Mouse (Mus musculus) forebrain, embryonic 15.5 days (tissue): ENCODE data around the gene Prorsd1. TPM values are rescaled to one million over a fixed set of nuclear protein-coding genes. Genes with fewer than 3 reads are reported as not detected.

Source experiments
- ATAC-seq: fragments of 200-750 bp; cut with Nextera tagmentation; replicated peaks from 2 replicates; pipeline ENCODE4 v1.8.0; 2017; ENCODE audit warnings: mild to moderate bottlenecking, moderate TSS enrichment, moderate library complexity
- H3K27ac ChIP-seq: fragments of 300-500 bp; sonication (generic); replicated peaks from 2 replicates; pipeline ENCODE4 v1.5.1; 2015; ENCODE audit warnings: mild to moderate bottlenecking, inconsistent platforms
- H3K27me3 ChIP-seq: fragments of 300-500 bp; sonication (generic); 2 replicates; pipeline ENCODE4 v1.6.1; 2015; ENCODE audit warnings: inconsistent platforms
- H3K36me3 ChIP-seq: fragments of 300-500 bp; sonication (generic); 2 replicates; pipeline ENCODE4 v1.6.1; 2015; ENCODE audit warnings: mild to moderate bottlenecking, inconsistent platforms
- H3K4me1 ChIP-seq: fragments of 300-500 bp; sonication (generic); 2 replicates; pipeline ENCODE4 v1.6.1; 2015; ENCODE audit warnings: inconsistent platforms
- H3K4me2 ChIP-seq: fragments of 300-500 bp; sonication (generic); replicated peaks from 2 replicates; pipeline ENCODE4 v1.6.1; 2015; ENCODE audit warnings: mild to moderate bottlenecking, inconsistent platforms
- H3K4me3 ChIP-seq: fragments of 300-500 bp; sonication (generic); 2 replicates; pipeline ENCODE4 v1.5.1; 2015; ENCODE audit warnings: mild to moderate bottlenecking, inconsistent platforms
- H3K9ac ChIP-seq: fragments of 300-500 bp; sonication (generic); replicated peaks from 2 replicates; pipeline ENCODE4 v1.6.1; 2015; ENCODE audit warnings: mild to moderate bottlenecking, inconsistent platforms
- H3K9me3 ChIP-seq: fragments of 300-500 bp; sonication (generic); 2 replicates; pipeline ENCODE4 v1.6.1; 2016; ENCODE audit warnings: inconsistent platforms
- WGBS: fragments of 180-500 bp; shearing (Covaris S2); methylation state at CpG from one replicate; pipeline ENCODE4 v1.1.7; 2015; ENCODE audit warnings: mixed read lengths; 5-methylcytosine and 5-hydroxymethylcytosine counted together
- polyA plus RNA-seq: library from polyadenylated mRNA; unstranded; fragments of >200 nt; fragmentation: Nextera tagmentation; extraction: Ambion mirVana; gene quantifications from 2 replicates; pipeline ENCODE4 v1.2.1, GENCODE M21; 2015

Prorsd1 gene
- polyA plus RNA-seq, 1 experiment from 2014 or later: 8.7 TPM

- H3K9me3 ChIP-seq: no peaks in the 10 kb centered on the region
- H3K27ac ChIP-seq: no peak overlapping the region
- no peaks in the 10 kb centered on the region for H3K27me3 ChIP-seq
- H3K36me3 ChIP-seq: peaks cover 56% of the 10 kb centered on the region
- peaks cover 15% of the 10 kb centered on the region for H3K4me1 ChIP-seq
- H3K4me2 ChIP-seq: no peak overlapping the region
- no peak overlapping the region for H3K4me3 ChIP-seq
- no peak overlapping the region for H3K9ac ChIP-seq
- WGBS: 82% methylated on average over 3 of the region's 3 CpGs
- ATAC-seq: no peak
Observed at GRCm38 (mm10) chr11:29544225-29544945, 29.6 kb upstream of the Prorsd1 start.

- no peak overlapping the region for H3K4me2 ChIP-seq
- ATAC-seq: no peak
- no peak overlapping the region for H3K9ac ChIP-seq
- no peaks in the 10 kb centered on the region for H3K4me1 ChIP-seq
- no peaks in the 10 kb centered on the region for H3K9me3 ChIP-seq
- no peaks in the 10 kb centered on the region for H3K27me3 ChIP-seq
- WGBS: 95% methylated on average over 1 of the region's 1 CpGs
- no peak overlapping the region for H3K4me3 ChIP-seq
- peaks cover 68% of the 10 kb centered on the region for H3K36me3 ChIP-seq
- H3K27ac ChIP-seq: no peak overlapping the region
Observed at GRCm38 (mm10) chr11:29538201-29538600, 23.4 kb upstream of the Prorsd1 start.

GRCm38 (mm10) chr11:29525988-29526794 lies 11.4 kb upstream of the Prorsd1 start, which contains the start of gene Mtif2:
Mtif2 (plus strand) TSS chr11:29526408.
- ATAC-seq: peak; percentile 98
- WGBS: 2% methylated on average over 47 of the region's 47 CpGs

GRCm38 (mm10) chr11:29514325-29514681 lies 530 bp downstream of the Prorsd1 start:
- ATAC-seq: peak; percentile 2; the same call in 1 of the 2 replicates
- Histone ChIP-seq H3K27ac (peak overlapping the region; percentile 36), H3K4me3 (peak overlapping the region; percentile 55), H3K36me3 (peaks cover 13% of the 10 kb centered on the region; the same call in 1 of the 2 replicates), H3K9ac (peak overlapping the region; percentile 49), H3K4me1 (peaks cover 6% of the 10 kb centered on the region; the same call in 1 of the 2 replicates), H3K27me3 (no peaks in the 10 kb centered on the region), H3K9me3 (no peaks in the 10 kb centered on the region), H3K4me2 (peak overlapping the region; percentile 66)
- WGBS: 26% methylated on average over 10 of the region's 10 CpGs

More at GRCm38 (mm10) chr11:29525988-29526794, 11.4 kb upstream of the Prorsd1 start, which contains the start of gene Mtif2:
- H3K27ac ChIP-seq: peak within 1 kb of the TSS; percentile 71
- peaks cover 10% of the 10 kb centered on the region; the same call in 1 of the 2 replicates for H3K36me3 ChIP-seq
- peak within 1 kb of the TSS; percentile 83 for H3K9ac ChIP-seq
- peak within 1 kb of the TSS; percentile 77 for H3K4me2 ChIP-seq
- H3K27me3 ChIP-seq: no peaks in the 10 kb centered on the region
- peaks cover 23% of the 10 kb centered on the region for H3K4me1 ChIP-seq
- peak within 1 kb of the TSS; percentile 53 for H3K4me3 ChIP-seq
- no peaks in the 10 kb centered on the region for H3K9me3 ChIP-seq

- Histone ChIP-seq H3K9ac (no peak overlapping the region), H3K4me1 (peaks cover 6% of the 10 kb centered on the region; the same call in 1 of the 2 replicates), H3K4me3 (no peak overlapping the region), H3K27ac (no peak overlapping the region), H3K4me2 (no peak overlapping the region), H3K36me3 (peaks cover 14% of the 10 kb centered on the region; the same call in 1 of the 2 replicates), H3K27me3 (no peaks in the 10 kb centered on the region), H3K9me3 (no peaks in the 10 kb centered on the region)
- 89% methylated on average over 4 of the region's 4 CpGs for WGBS
- ATAC-seq: no peak
Observed at GRCm38 (mm10) chr11:29512818-29513535, 1.9 kb downstream of the Prorsd1 start.

GRCm38 (mm10) chr11:29509421-29509820 lies 5.4 kb downstream of the Prorsd1 start:
- Histone ChIP-seq H3K36me3 (peaks cover 32% of the 10 kb centered on the region), H3K27ac (no peak overlapping the region), H3K9ac (no peak overlapping the region), H3K9me3 (no peaks in the 10 kb centered on the region), H3K4me3 (no peak overlapping the region), H3K4me1 (peaks cover 5% of the 10 kb centered on the region; the same call in 1 of the 2 replicates), H3K4me2 (no peak overlapping the region), H3K27me3 (no peaks in the 10 kb centered on the region)
- no peak for ATAC-seq
- 88% methylated on average over 1 of the region's 1 CpGs for WGBS

- ATAC-seq: no peak
- H3K27me3 ChIP-seq: no peaks in the 10 kb centered on the region
- peaks cover 41% of the 10 kb centered on the region for H3K36me3 ChIP-seq
- no peak overlapping the region for H3K9ac ChIP-seq
- no peaks in the 10 kb centered on the region for H3K4me1 ChIP-seq
- H3K9me3 ChIP-seq: no peaks in the 10 kb centered on the region
- no peak overlapping the region for H3K4me3 ChIP-seq
- no peak overlapping the region for H3K4me2 ChIP-seq
- no peak overlapping the region for H3K27ac ChIP-seq
- WGBS: 95% methylated on average over 2 of the region's 2 CpGs
Observed at GRCm38 (mm10) chr11:29504899-29505625, 9.8 kb downstream of the Prorsd1 start.

- Histone ChIP-seq H3K4me3 (no peak overlapping the region), H3K4me1 (no peaks in the 10 kb centered on the region), H3K9ac (no peak overlapping the region), H3K9me3 (no peaks in the 10 kb centered on the region), H3K36me3 (peaks cover 46% of the 10 kb centered on the region), H3K4me2 (no peak overlapping the region), H3K27me3 (no peaks in the 10 kb centered on the region), H3K27ac (no peak overlapping the region)
- no peak for ATAC-seq
- WGBS: 94% methylated on average over 10 of the region's 10 CpGs
Observed at GRCm38 (mm10) chr11:29503948-29504893, 10.6 kb downstream of the Prorsd1 start.

- Histone ChIP-seq H3K4me3 (no peak overlapping the region), H3K27ac (no peak overlapping the region), H3K4me2 (no peak overlapping the region), H3K36me3 (peaks cover 50% of the 10 kb centered on the region), H3K9ac (no peak overlapping the region), H3K9me3 (no peaks in the 10 kb centered on the region), H3K27me3 (no peaks in the 10 kb centered on the region), H3K4me1 (no peaks in the 10 kb centered on the region)
- 91% methylated on average over 3 of the region's 3 CpGs for WGBS
- ATAC-seq: no peak
Observed at GRCm38 (mm10) chr11:29496962-29497361, 17.9 kb downstream of the Prorsd1 start.

GRCm38 (mm10) chr11:29493135-29493534 lies 21.7 kb downstream of the Prorsd1 start:
- ATAC-seq: no peak
- Histone ChIP-seq H3K36me3 (peaks cover 55% of the 10 kb centered on the region), H3K9me3 (no peaks in the 10 kb centered on the region), H3K4me3 (no peak overlapping the region), H3K4me1 (no peaks in the 10 kb centered on the region), H3K9ac (no peak overlapping the region), H3K27me3 (no peaks in the 10 kb centered on the region), H3K27ac (no peak overlapping the region), H3K4me2 (no peak overlapping the region)
- 97% methylated on average over 1 of the region's 1 CpGs for WGBS
